Mouse (Mus musculus) neural tube, embryonic 11.5 days (tissue): ENCODE measurements at regions not wholly inside any gene's neighbourhood (a gene's known extent, or its start where the extent isn't known, plus 50 kb on each side); places are given as distances from the start of the nearest gene placed in this dataset.
A peak's percentile ranks its signal among the peaks of the same experiment; 100 is the strongest.

Experiments
- ATAC-seq: fragments of 200-750 bp; cut with Nextera tagmentation; 2 replicates; pipeline ENCODE4 v1.8.0; 2017; ENCODE audit warnings: moderate number of reproducible peaks, mild to moderate bottlenecking, moderate TSS enrichment, moderate library complexity; ENCODE audit not compliant: insufficient read depth, low FRiP score, low TSS enrichment
- DNase-seq: peaks from one replicate; pipeline ENCODE4 v3.0.0-alpha.2; 2015; ENCODE audit warnings: low spot score
- H3K27ac ChIP-seq: fragments of 300-500 bp; sonication (generic); 2 replicates; pipeline ENCODE4 v1.5.1; 2014; ENCODE audit warnings: low read depth, mild to moderate bottlenecking, low read length
- H3K27me3 ChIP-seq: fragments of 300-500 bp; sonication (generic); 2 replicates; pipeline ENCODE4 v1.6.1; 2014; ENCODE audit warnings: mild to moderate bottlenecking, low read length, mixed read lengths; ENCODE audit not compliant: control insufficient read depth, insufficient read depth
- H3K36me3 ChIP-seq: fragments of 300-500 bp; sonication (generic); 2 replicates; pipeline ENCODE4 v1.6.1; 2014; ENCODE audit warnings: mild to moderate bottlenecking, low read length, moderate library complexity, mixed read lengths; ENCODE audit not compliant: control insufficient read depth, insufficient read depth
- H3K4me1 ChIP-seq: fragments of 300-500 bp; sonication (generic); 2 replicates; pipeline ENCODE4 v1.6.1; 2014; ENCODE audit warnings: low read length, mixed read lengths; ENCODE audit not compliant: control insufficient read depth, insufficient read depth
- H3K4me2 ChIP-seq: fragments of 300-500 bp; sonication (generic); 2 replicates; pipeline ENCODE4 v1.6.1; 2014; ENCODE audit warnings: low read depth, mild to moderate bottlenecking, moderate library complexity
- H3K4me3 ChIP-seq: fragments of 300-500 bp; sonication (generic); 2 replicates; pipeline ENCODE4 v1.5.1; 2014; ENCODE audit warnings: low read depth, low read length
- H3K9ac ChIP-seq: fragments of 300-500 bp; sonication (generic); 2 replicates; pipeline ENCODE4 v1.6.1; 2014; ENCODE audit warnings: mild to moderate bottlenecking, low read length
- H3K9me3 ChIP-seq: fragments of 300-500 bp; sonication (generic); 2 replicates; pipeline ENCODE4 v1.6.1; 2016; ENCODE audit warnings: low read length; ENCODE audit not compliant: control insufficient read depth
- whole genome bisulfite sequencing: fragments of 180-500 bp; shearing (Covaris S2); extraction: QIAGEN DNeasy Blood & Tissue Kit; methylation state at CpG from one replicate; pipeline ENCODE4 v1.1.7; 2014; 5-methylcytosine and 5-hydroxymethylcytosine counted together

DNA sequence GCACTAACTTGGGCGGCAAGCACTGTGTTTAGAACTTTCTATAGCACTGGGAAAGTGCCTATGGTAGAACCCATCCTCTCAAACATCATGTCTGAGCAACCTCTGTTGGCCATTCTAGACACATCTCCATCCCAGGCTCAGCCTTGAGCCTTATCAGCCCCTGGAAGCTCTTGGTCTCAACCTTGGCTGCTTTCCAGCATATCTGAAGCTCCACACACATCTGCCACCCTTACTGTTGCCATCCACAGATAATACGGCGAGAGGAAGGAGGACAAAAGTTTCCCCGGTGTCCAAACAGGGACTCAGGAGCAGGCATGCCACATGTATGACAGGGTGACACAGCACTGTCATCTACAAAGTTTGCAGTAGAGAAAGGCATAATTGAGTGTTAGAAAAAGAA is 71.4 kb upstream of the Lmcd1 start:
- H3K9ac ChIP-seq = no peak overlapping the region
- H3K27ac ChIP-seq = no peak overlapping the region
- ATAC-seq (no peak), DNase-seq (no peak)
- no peak overlapping the region for H3K4me3 ChIP-seq
- no peaks in the 10 kb centered on the region for H3K4me1 ChIP-seq
- WGBS = 89% methylated on average over 4 of the region's 4 CpGs
- H3K4me2 ChIP-seq = no peak overlapping the region
- no peaks in the 10 kb centered on the region for H3K27me3 ChIP-seq
- no peaks in the 10 kb centered on the region for H3K9me3 ChIP-seq
- no peaks in the 10 kb centered on the region for H3K36me3 ChIP-seq

- no peak for DNase-seq
- Histone ChIP-seq H3K27me3 (no peaks in the 10 kb centered on the region), H3K27ac (no peak overlapping the region), H3K36me3 (no peaks in the 10 kb centered on the region), H3K4me1 (no peaks in the 10 kb centered on the region), H3K9ac (no peak overlapping the region), H3K9me3 (no peaks in the 10 kb centered on the region), H3K4me2 (no peak overlapping the region), H3K4me3 (no peak overlapping the region)
- ATAC-seq = no peak
- 17% methylated on average over 2 of the region's 2 CpGs for WGBS
Measured at GRCm38 (mm10) chr6:112203321-112203720, 70.2 kb upstream of the Lmcd1 start.

GRCm38 (mm10) chr6:112204956-112205355 is 68.6 kb upstream of the Lmcd1 start:
- Histone ChIP-seq H3K4me1 (no peaks in the 10 kb centered on the region), H3K9me3 (no peaks in the 10 kb centered on the region), H3K4me2 (no peak overlapping the region), H3K27me3 (no peaks in the 10 kb centered on the region), H3K4me3 (no peak overlapping the region), H3K36me3 (no peaks in the 10 kb centered on the region), H3K9ac (no peak overlapping the region), H3K27ac (no peak overlapping the region)
- DNase-seq = no peak
- WGBS = 80% methylated on average over 2 of the region's 2 CpGs
- ATAC-seq = no peak

DNA sequence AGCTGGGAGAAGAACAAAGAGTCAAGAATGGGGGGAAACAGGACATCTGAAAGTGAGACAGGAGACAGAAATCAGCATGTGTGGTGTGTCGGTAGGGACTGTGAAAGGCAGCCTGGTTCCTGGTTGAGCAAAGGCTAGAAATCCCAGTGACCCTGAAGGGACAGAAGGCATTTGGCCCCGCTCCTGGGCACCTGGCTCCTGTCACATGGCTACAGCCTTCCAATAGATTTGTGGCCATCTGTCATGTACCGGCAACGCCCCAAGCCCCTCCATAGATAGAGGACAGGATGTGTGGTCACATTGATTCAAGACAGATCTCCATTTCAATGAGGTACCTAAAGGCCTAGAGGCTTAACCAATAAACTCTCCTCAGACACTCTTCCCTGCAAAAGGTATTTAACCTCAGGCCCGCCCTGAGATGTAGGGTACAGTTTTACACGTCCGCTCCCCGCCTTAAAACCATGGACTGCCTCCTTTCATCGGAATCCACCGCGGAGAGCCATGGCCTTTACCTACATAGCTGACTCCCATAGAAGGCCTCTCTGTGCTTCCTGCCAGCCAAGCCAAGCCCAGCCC is 68.0 kb upstream of the Lmcd1 start:
- Histone ChIP-seq H3K27me3 (no peaks in the 10 kb centered on the region), H3K36me3 (no peaks in the 10 kb centered on the region), H3K27ac (no peak overlapping the region), H3K4me3 (no peak overlapping the region), H3K4me1 (no peaks in the 10 kb centered on the region), H3K9me3 (no peaks in the 10 kb centered on the region), H3K9ac (no peak overlapping the region), H3K4me2 (no peak overlapping the region)
- DNase-seq (no peak), ATAC-seq (no peak)
- WGBS = 86% methylated on average over 11 of the region's 11 CpGs

DNA sequence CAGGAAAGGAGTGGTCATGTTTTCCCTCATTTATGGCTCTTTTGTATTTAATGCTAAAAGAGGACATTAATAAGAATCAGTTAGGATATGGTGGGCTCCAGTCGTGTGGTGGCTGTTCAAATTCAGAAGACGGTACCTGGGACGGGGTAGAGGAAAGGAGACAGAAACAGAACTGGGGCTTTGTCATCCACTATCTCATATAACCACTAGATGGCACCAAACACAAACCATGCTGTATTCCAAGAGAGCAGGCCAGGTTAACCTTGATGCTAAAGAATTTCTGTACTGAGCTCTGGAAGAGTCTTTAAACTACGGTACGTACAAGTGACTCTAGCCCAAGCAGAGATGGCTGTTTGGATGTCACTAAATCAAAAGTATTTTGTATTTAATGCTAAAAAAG is 66.3 kb upstream of the Lmcd1 start:
- no peak for DNase-seq
- 56% methylated on average over 5 of the region's 5 CpGs for WGBS
- Histone ChIP-seq H3K27ac (no peak overlapping the region), H3K4me1 (no peaks in the 10 kb centered on the region), H3K4me2 (no peak overlapping the region), H3K4me3 (no peak overlapping the region), H3K9ac (no peak overlapping the region), H3K9me3 (no peaks in the 10 kb centered on the region), H3K27me3 (no peaks in the 10 kb centered on the region), H3K36me3 (no peaks in the 10 kb centered on the region)
- ATAC-seq = peak; percentile 52; the same call in 1 of the 2 replicates

DNA sequence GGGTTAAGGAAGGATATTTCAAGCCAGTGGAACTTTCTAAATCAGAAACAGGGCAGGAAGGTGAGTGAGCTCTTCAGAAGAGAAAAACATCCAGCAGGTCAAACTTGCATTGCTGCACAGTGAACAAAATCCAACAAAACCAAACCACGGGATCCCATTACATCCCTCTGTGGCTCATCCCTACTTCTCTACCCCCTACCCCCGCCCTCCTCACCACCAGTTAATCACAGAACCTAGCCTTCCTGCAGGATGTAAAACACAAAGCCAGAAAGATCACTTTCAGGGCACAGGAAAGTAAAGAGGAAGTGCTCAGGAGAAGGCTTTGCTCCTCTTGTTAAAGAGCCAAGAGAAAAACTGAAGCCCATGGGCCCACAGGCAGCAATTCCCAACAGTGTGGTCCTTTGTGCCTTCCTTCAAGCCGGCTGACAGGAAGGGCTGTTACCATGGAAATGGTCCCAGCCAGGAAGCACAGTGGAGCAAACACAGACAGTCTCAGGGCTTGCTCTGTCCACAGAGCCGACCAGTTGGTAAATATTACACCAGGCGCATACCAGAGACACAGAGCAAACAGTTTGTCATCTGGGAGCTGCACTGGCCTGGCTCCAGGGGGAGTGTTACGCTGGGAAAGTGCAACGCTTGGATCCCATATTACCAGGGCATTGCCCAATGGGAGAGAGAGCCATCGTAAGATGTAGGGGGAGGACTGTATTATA is 63.2 kb upstream of the Lmcd1 start:
- Histone ChIP-seq H3K27me3 (no peaks in the 10 kb centered on the region), H3K4me1 (no peaks in the 10 kb centered on the region), H3K9me3 (no peaks in the 10 kb centered on the region), H3K4me3 (no peak overlapping the region), H3K4me2 (no peak overlapping the region), H3K9ac (no peak overlapping the region), H3K27ac (peak overlapping the region; percentile 39; the same call in 1 of the 2 replicates), H3K36me3 (no peaks in the 10 kb centered on the region)
- ATAC-seq = peak; percentile 60
- WGBS = 52% methylated on average over 8 of the region's 8 CpGs
- peak; percentile 57 for DNase-seq

DNA sequence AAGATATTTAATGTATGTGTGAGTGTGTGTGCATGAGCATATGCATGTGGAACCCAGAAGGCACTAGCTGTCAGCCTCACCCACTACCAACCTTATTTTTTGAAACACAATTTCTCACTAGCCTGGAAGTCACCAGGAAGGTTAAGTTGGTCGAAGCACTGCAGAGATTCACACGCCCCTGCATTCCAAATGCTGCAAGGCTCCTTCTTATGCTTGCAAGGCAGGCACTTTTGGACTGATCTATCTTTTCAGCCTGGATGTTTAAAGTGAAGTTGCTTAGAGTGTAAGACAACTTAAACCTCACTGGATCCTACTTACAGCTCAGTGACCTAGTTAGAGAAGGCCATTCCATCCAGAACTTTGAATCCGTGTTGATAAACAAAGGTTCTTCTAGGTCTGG is 56.7 kb upstream of the Lmcd1 start:
- no peaks in the 10 kb centered on the region for H3K27me3 ChIP-seq
- H3K9me3 ChIP-seq = no peaks in the 10 kb centered on the region
- no peaks in the 10 kb centered on the region for H3K36me3 ChIP-seq
- ATAC-seq (no peak), DNase-seq (no peak)
- no peak overlapping the region for H3K9ac ChIP-seq
- 91% methylated on average over 3 of the region's 3 CpGs for WGBS
- no peaks in the 10 kb centered on the region for H3K4me1 ChIP-seq
- H3K4me3 ChIP-seq = no peak overlapping the region
- H3K4me2 ChIP-seq = no peak overlapping the region
- no peak overlapping the region for H3K27ac ChIP-seq

DNA sequence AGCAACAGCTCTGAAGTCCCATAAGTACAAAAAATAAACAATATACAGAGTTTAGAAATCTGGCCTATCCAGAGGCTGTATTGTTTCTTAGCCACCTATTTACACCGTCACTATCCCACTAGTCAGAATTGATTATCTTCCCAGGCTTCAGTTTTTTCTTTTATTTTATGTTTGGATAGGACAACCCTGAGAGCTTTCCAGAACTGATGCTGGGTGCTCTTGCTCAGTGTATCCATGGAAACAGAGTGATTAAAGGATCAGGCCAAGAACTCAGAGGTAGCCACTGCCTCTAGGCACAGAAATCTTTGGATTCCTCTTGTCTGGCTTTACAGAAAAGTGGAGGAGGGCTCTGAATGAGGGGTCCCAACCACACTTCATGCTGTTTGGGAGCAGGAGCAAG is 55.3 kb upstream of the Lmcd1 start:
- Histone ChIP-seq H3K4me3 (no peak overlapping the region), H3K4me2 (no peak overlapping the region), H3K9me3 (no peaks in the 10 kb centered on the region), H3K27me3 (no peaks in the 10 kb centered on the region), H3K36me3 (no peaks in the 10 kb centered on the region), H3K27ac (no peak overlapping the region), H3K9ac (no peak overlapping the region), H3K4me1 (no peaks in the 10 kb centered on the region)
- ATAC-seq (no peak), DNase-seq (no peak)
- 89% methylated on average over 1 of the region's 1 CpGs for WGBS

GRCm38 (mm10) chr6:112219641-112220040 is 53.9 kb upstream of the Lmcd1 start:
- no peak overlapping the region for H3K27ac ChIP-seq
- no peak overlapping the region for H3K4me2 ChIP-seq
- DNase-seq (no peak), ATAC-seq (no peak)
- H3K36me3 ChIP-seq = no peaks in the 10 kb centered on the region
- WGBS = 91% methylated on average over 7 of the region's 7 CpGs
- H3K9me3 ChIP-seq = no peaks in the 10 kb centered on the region
- no peak overlapping the region for H3K4me3 ChIP-seq
- no peaks in the 10 kb centered on the region for H3K27me3 ChIP-seq
- H3K4me1 ChIP-seq = no peaks in the 10 kb centered on the region
- no peak overlapping the region for H3K9ac ChIP-seq
